Mouse (Mus musculus): ENCODE data around the gene Sh3gl2.

DNA sequence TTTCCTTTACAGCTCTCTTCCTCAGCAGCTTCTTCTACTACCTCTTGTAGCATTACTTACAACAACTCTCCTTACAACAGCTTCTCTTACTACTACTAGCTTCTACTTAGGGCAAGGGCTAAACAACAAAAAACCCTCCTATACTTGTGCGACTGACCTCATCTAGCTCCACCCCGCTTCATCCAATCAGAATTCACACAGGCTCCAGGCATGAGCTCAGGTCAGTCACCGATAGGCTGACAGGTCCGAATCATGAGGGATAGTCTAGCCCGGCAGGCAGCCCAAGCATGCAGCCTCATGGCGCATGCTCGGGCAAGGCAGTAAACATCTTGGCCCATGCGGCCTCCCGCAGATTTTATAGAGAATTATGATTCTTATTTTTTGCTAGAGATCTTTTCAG is 78.2 kb downstream of the Sh3gl2 start:
- TF ChIP-seq CTCF (IDR thresholded peaks at IDR 0.05; ENCODE audit: low read depth, low read length) (no peak), POLR2A (IDR thresholded peaks at IDR 0.05; ENCODE audit: insufficient read depth, low read length) (no peak)
